In the genomic region with DNA sequence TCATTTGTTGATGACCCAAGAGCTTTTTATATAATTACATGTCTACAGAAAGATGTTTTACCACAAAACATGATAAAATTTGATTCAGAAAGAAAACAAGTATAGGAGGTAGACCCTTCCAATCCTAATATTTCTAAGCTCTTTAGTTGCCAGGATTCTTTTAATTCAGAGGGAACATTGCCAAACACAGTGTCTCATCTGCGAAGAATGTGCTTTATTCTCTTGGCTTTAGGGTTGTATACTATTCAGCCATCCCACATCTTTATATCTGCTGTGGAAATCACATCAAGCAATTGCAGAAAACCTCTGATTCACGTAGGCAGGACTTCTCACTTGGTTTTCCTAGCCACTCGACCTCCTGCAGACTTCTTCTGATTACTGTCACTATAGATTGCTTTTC, we compare ENCODE assay signal across 19 mouse cellular contexts.
"Had no signal": no experiment of that assay in that cellular context is flagged by ENCODE, and none has a peak within 500 bp of the region (broad histone marks: within the 10 kb centered on the region; RNA-seq: fewer than 3 reads in every experiment).

No protein-coding gene starts in this region.

- H3K27ac ChIP-seq: liver, embryonic 14.5 days; lung, embryonic 15.5 days; midbrain, embryonic 10.5 days; midbrain, embryonic 12.5 days; neural tube, embryonic 13.5 days; neural tube, embryonic 15.5 days had no signal

- H3K4me3 ChIP-seq: lung, embryonic 15.5 days; midbrain, embryonic 10.5 days; midbrain, embryonic 12.5 days; neural tube, embryonic 13.5 days; neural tube, embryonic 15.5 days had no signal

- ATAC-seq: lung, postnatal 0 days had no signal

- H3K4me2 ChIP-seq: lung, embryonic 15.5 days; midbrain, embryonic 12.5 days; neural tube, embryonic 13.5 days; neural tube, embryonic 15.5 days had no signal

- H3K9ac ChIP-seq: liver, embryonic 14.5 days; lung, embryonic 15.5 days; midbrain, embryonic 12.5 days; neural tube, embryonic 13.5 days; neural tube, embryonic 15.5 days had no signal

- H3K4me1 ChIP-seq: midbrain, embryonic 12.5 days; neural tube, embryonic 15.5 days had no signal

- H3K9me3 ChIP-seq: lung, embryonic 15.5 days; midbrain, embryonic 12.5 days; neural tube, embryonic 13.5 days; neural tube, embryonic 15.5 days had no signal

- H3K36me3 ChIP-seq: lung, embryonic 15.5 days; midbrain, embryonic 10.5 days; midbrain, embryonic 12.5 days; neural tube, embryonic 13.5 days; neural tube, embryonic 15.5 days had no signal

- DNase-seq: lung, adult 18-20 months; lung, postnatal 14 days; lung, postnatal 4 days; midbrain, embryonic 14.5 days; retina, postnatal 1 day; right cerebral cortex, adult 18-20 months; right cerebral cortex, postnatal 25 days; right cerebral cortex, postnatal 4 days; spleen, adult 18-20 months; thymus, adult 18-20 months; thymus, postnatal 14 days; thymus, postnatal 4 days had no signal

- H3K27me3 ChIP-seq: lung, embryonic 15.5 days; midbrain, embryonic 12.5 days; neural tube, embryonic 13.5 days; neural tube, embryonic 15.5 days had no signal
